In the genomic region with DNA sequence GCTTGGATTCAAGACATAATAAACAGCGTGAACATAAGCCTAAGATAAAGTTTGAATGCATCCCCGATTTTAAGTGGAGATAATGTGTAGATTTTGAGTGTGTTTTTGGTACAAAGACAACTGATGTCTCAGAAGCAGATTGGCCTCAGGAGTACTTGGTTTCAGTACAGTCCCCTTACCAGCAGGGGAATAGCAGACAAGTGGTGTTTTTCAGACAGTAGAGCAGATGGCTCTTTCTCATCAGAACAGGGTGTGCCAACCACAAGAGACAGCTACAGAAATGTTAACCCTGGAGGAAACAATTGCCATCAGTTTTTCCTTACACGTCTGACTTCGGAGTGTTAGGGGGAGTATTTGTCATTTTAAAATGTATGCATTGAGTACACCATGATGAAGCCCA, we compare ENCODE assay signal across 22 mouse cellular contexts.
DNase-seq lines count a peak whose midpoint lies in the region; ATAC-seq and TF ChIP-seq lines count a peak whose summit lies in the region.
"Had no signal": no experiment of that assay in that cellular context is flagged by ENCODE, and none has a peak within 500 bp of the region (broad histone marks: within the 10 kb centered on the region; RNA-seq: fewer than 3 reads in every experiment).

No protein-coding gene starts in this region.

- no peak for TF ChIP-seq POLR2A in myocyte (IDR thresholded peaks at IDR 0.05; ENCODE audit: insufficient read length, low read depth)

- TF ChIP-seq CTCF in forebrain, postnatal 0 days (IDR thresholded peaks at IDR 0.05; ENCODE audit: low read depth), result peak; percentile 50

- H3K79me2 ChIP-seq in myocyte (ENCODE audit: control insufficient read depth, insufficient read depth), result no peaks in the 10 kb centered on the region

- intact Hi-C loops in left cerebral cortex, postnatal 4 days (cut with DNase I), result no loop called here

- no peaks in the 10 kb centered on the region for H3K36me3 ChIP-seq in forebrain, postnatal 0 days (ENCODE audit: insufficient read depth)
- no peaks in the 10 kb centered on the region for H3K36me3 ChIP-seq in forebrain, embryonic 11.5 days (ENCODE audit: control insufficient read depth, insufficient read depth, low read length)
- H3K36me3 ChIP-seq in myocyte (ENCODE audit: control insufficient read depth, insufficient read depth), result no peaks in the 10 kb centered on the region
- no peaks in the 10 kb centered on the region for H3K36me3 ChIP-seq in kidney, embryonic 15.5 days
- H3K36me3 ChIP-seq: embryonic facial prominence, embryonic 12.5 days; forebrain, embryonic 10.5 days; heart, embryonic 12.5 days; hindbrain, embryonic 12.5 days; limb, embryonic 15.5 days; neural tube, embryonic 15.5 days; stomach, embryonic 15.5 days had no signal

- H3K9ac ChIP-seq in forebrain, postnatal 0 days, result no peak overlapping the region
- H3K9ac ChIP-seq in forebrain, embryonic 11.5 days (ENCODE audit: low read length), result no peak overlapping the region
- no peak overlapping the region for H3K9ac ChIP-seq in kidney, embryonic 15.5 days
- H3K9ac ChIP-seq: embryonic facial prominence, embryonic 12.5 days; heart, embryonic 12.5 days; hindbrain, embryonic 12.5 days; limb, embryonic 15.5 days; neural tube, embryonic 15.5 days; stomach, embryonic 15.5 days had no signal

- H3K4me1 ChIP-seq in forebrain, postnatal 0 days (ENCODE audit: insufficient read depth), result no peaks in the 10 kb centered on the region
- no peaks in the 10 kb centered on the region for H3K4me1 ChIP-seq in forebrain, embryonic 11.5 days (replicated peaks; ENCODE audit: control insufficient read depth, insufficient read depth, low read length)
- no peaks in the 10 kb centered on the region for H3K4me1 ChIP-seq in kidney, embryonic 15.5 days
- H3K4me1 ChIP-seq: embryonic facial prominence, embryonic 12.5 days; forebrain, embryonic 10.5 days; hindbrain, embryonic 12.5 days; limb, embryonic 15.5 days; megakaryocyte, embryonic 14.5 days; neural tube, embryonic 15.5 days; stomach, embryonic 15.5 days had no signal

- peak; percentile 80 for ATAC-seq in forebrain, postnatal 0 days
- no peak for ATAC-seq in forebrain, embryonic 11.5 days (replicated peaks; ENCODE audit: low FRiP score)
- no peak for ATAC-seq in kidney, embryonic 15.5 days (replicated peaks; ENCODE audit: low FRiP score)

- no peak overlapping the region for H3K4me3 ChIP-seq in forebrain, postnatal 0 days (ENCODE audit: low read depth, low read length)
- H3K4me3 ChIP-seq in forebrain, embryonic 11.5 days (ENCODE audit: low read depth, low read length), result no peak overlapping the region
- no peak overlapping the region for H3K4me3 ChIP-seq in myocyte
- no peak overlapping the region for H3K4me3 ChIP-seq in kidney, embryonic 15.5 days (replicated peaks)
- H3K4me3 ChIP-seq: embryonic facial prominence, embryonic 12.5 days; forebrain, embryonic 10.5 days; heart, embryonic 12.5 days; hindbrain, embryonic 12.5 days; limb, embryonic 15.5 days; megakaryocyte, embryonic 14.5 days; neural tube, embryonic 15.5 days; stomach, embryonic 15.5 days had no signal

- no peak overlapping the region for H3ac ChIP-seq in myocyte (ENCODE audit: control insufficient read depth, insufficient read length)

- H3K4me2 ChIP-seq in forebrain, postnatal 0 days (ENCODE audit: low read depth), result no peak overlapping the region
- H3K4me2 ChIP-seq in forebrain, embryonic 11.5 days (ENCODE audit: low read depth, low read length, severe bottlenecking), result no peak overlapping the region
- peak overlapping the region; percentile 35 for H3K4me2 ChIP-seq in myocyte (ENCODE audit: low read depth)
- no peak overlapping the region for H3K4me2 ChIP-seq in kidney, embryonic 15.5 days
- H3K4me2 ChIP-seq: embryonic facial prominence, embryonic 12.5 days; heart, embryonic 12.5 days; hindbrain, embryonic 12.5 days; limb, embryonic 15.5 days; neural tube, embryonic 15.5 days; stomach, embryonic 15.5 days had no signal

- H3K9me3 ChIP-seq in forebrain, postnatal 0 days (ENCODE audit: low read length), result no peaks in the 10 kb centered on the region
- no peaks in the 10 kb centered on the region for H3K9me3 ChIP-seq in forebrain, embryonic 11.5 days (ENCODE audit: control insufficient read depth, low read length)
- H3K9me3 ChIP-seq in kidney, embryonic 15.5 days (replicated peaks), result no peaks in the 10 kb centered on the region
- H3K9me3 ChIP-seq: embryonic facial prominence, embryonic 12.5 days; forebrain, embryonic 10.5 days; heart, embryonic 12.5 days; hindbrain, embryonic 12.5 days; limb, embryonic 15.5 days; neural tube, embryonic 15.5 days; stomach, embryonic 15.5 days had no signal

- DNase-seq in forebrain, postnatal 0 days, result peak; percentile 31
- DNase-seq in forebrain, embryonic 11.5 days (ENCODE audit: low spot score), result no peak
- peak; percentile 17 for DNase-seq in left cerebral cortex, postnatal 4 days
- DNase-seq in left cerebral cortex, adult 11 months (ENCODE audit: low spot score), result no peak
- peak; percentile 30 for DNase-seq in cerebellum, adult 9-11 months
- DNase-seq in thymus, postnatal 14 days, result no peak
- DNase-seq: adrenal gland, postnatal 10 days; gastrocnemius, postnatal 36 days; kidney, adult 18-20 months; lung, adult 2 months; retina, postnatal 1 day; thymus, postnatal 4 days had no signal

- H3K27me3 ChIP-seq in forebrain, postnatal 0 days (ENCODE audit: insufficient read depth, low read length), result no peaks in the 10 kb centered on the region
- H3K27me3 ChIP-seq in forebrain, embryonic 11.5 days (ENCODE audit: control insufficient read depth, insufficient read depth, low read length), result no peaks in the 10 kb centered on the region
- H3K27me3 ChIP-seq in myocyte (ENCODE audit: control insufficient read depth, insufficient read depth, insufficient read length), result no peaks in the 10 kb centered on the region
- no peaks in the 10 kb centered on the region for H3K27me3 ChIP-seq in kidney, embryonic 15.5 days
- H3K27me3 ChIP-seq: embryonic facial prominence, embryonic 12.5 days; heart, embryonic 12.5 days; hindbrain, embryonic 12.5 days; limb, embryonic 15.5 days; megakaryocyte, embryonic 14.5 days; neural tube, embryonic 15.5 days; stomach, embryonic 15.5 days had no signal

- WGBS in forebrain, postnatal 0 days, result 54% methylated on average over 4 of the region's 4 CpGs
- WGBS in forebrain, embryonic 11.5 days, result 89% methylated on average over 4 of the region's 4 CpGs
- 89% methylated on average over 4 of the region's 4 CpGs for WGBS in kidney, embryonic 15.5 days

- H3K27ac ChIP-seq in forebrain, postnatal 0 days (ENCODE audit: low read depth, low read length), result no peak overlapping the region
- H3K27ac ChIP-seq in forebrain, embryonic 11.5 days (ENCODE audit: low read depth, low read length), result no peak overlapping the region
- H3K27ac ChIP-seq in kidney, embryonic 15.5 days, result no peak overlapping the region
- H3K27ac ChIP-seq: embryonic facial prominence, embryonic 12.5 days; forebrain, embryonic 10.5 days; hindbrain, embryonic 12.5 days; limb, embryonic 15.5 days; neural tube, embryonic 15.5 days; stomach, embryonic 15.5 days had no signal

TF ChIP-seq in myocyte, 11 proteins besides CTCF, POLR2A, EP300 and RAD21:
- TF ChIP-seq REST (IDR thresholded peaks at IDR 0.05; ENCODE audit: insufficient read depth, insufficient read length), result no peak
- TF ChIP-seq E2F4 (IDR thresholded peaks at IDR 0.05; ENCODE audit: insufficient read depth), result no peak
- TF ChIP-seq USF1 (IDR thresholded peaks at IDR 0.05; ENCODE audit: low read depth), result no peak
- no peak for TF ChIP-seq TCF3 (IDR thresholded peaks at IDR 0.05; ENCODE audit: insufficient read length, low read depth)
- no peak for TF ChIP-seq MYOG (IDR thresholded peaks at IDR 0.05; ENCODE audit: control insufficient read depth in 1 of 3, insufficient read depth in 1 of 3, insufficient read length in 2 of 3, low read depth in 2 of 3)
- no peak for TF ChIP-seq CEBPB (IDR thresholded peaks at IDR 0.05; ENCODE audit: insufficient read depth, poor library complexity, severe bottlenecking)
- TF ChIP-seq MYOD1 (IDR thresholded peaks at IDR 0.05; ENCODE audit: control insufficient read depth in 1 of 3, insufficient read length in 2 of 3, low read depth in 2 of 3), result no peak
- TF ChIP-seq MAX (IDR thresholded peaks at IDR 0.05; ENCODE audit: low read depth), result no peak
- TF ChIP-seq SRF (IDR thresholded peaks at IDR 0.05; ENCODE audit: control insufficient read depth, insufficient read length, low read depth), result no peak
- no peak for TF ChIP-seq TCF12 (IDR thresholded peaks at IDR 0.05; ENCODE audit: insufficient read depth, poor library complexity, severe bottlenecking)
- no peak for TF ChIP-seq POLR2AphosphoS2 (IDR thresholded peaks at IDR 0.05; ENCODE audit: insufficient read length, low read depth)

Comparison
In these comparisons a context has a peak if more than half of its experiments do, and no peak if none do; other contexts are left out.
1. DNase-seq: peak in forebrain, postnatal 0 days (single experiment), left cerebral cortex, postnatal 4 days (single experiment) and cerebellum, adult 9-11 months (single experiment); none in forebrain, embryonic 11.5 days (single experiment), left cerebral cortex, adult 11 months (single experiment) and thymus, postnatal 14 days (single experiment).